Mouse (Mus musculus) neural tube, embryonic 10.5 days (tissue): ENCODE data around the gene Slk.

Experiments
- DNase-seq: peaks from one replicate; pipeline ENCODE4 v3.0.0-alpha.2; 2017; ENCODE audit warnings: low spot score; ENCODE audit errors: extremely low spot score

Gene Slk

GRCm38 (mm10) chr19:47651160-47651480, 71.6 kb downstream of the Slk start:
- DNase-seq: no peak

- no peak for DNase-seq
Measured at GRCm38 (mm10) chr19:47652255-47652654, 72.8 kb downstream of the Slk start.

- DNase-seq: no peak
Measured at GRCm38 (mm10) chr19:47653173-47653572, 73.7 kb downstream of the Slk start.

- DNase-seq: no peak
Measured at GRCm38 (mm10) chr19:47654896-47655295, 75.4 kb downstream of the Slk start.

- peak; percentile 37 for DNase-seq
Measured at GRCm38 (mm10) chr19:47658914-47659535, 79.5 kb downstream of the Slk start.

GRCm38 (mm10) chr19:47659765-47660408, 80.4 kb downstream of the Slk start:
- no peak for DNase-seq

GRCm38 (mm10) chr19:47667601-47668000, 88.1 kb downstream of the Slk start:
- no peak for DNase-seq

- DNase-seq: no peak
Measured at GRCm38 (mm10) chr19:47668399-47668798, 88.9 kb downstream of the Slk start.

GRCm38 (mm10) chr19:47674419-47674818, 94.9 kb downstream of the Slk start:
- peak; percentile 51 for DNase-seq

- no peak for DNase-seq
Measured at GRCm38 (mm10) chr19:47678675-47679074, 99.2 kb downstream of the Slk start.

GRCm38 (mm10) chr19:47689592-47689991, 110.1 kb downstream of the Slk start:
- DNase-seq: no peak

GRCm38 (mm10) chr19:47691994-47692393, 112.5 kb downstream of the Slk start, which contains the start of gene Col17a1:
Gene Col17a1 (minus strand): TSS chr19:47692094.
- no peak for DNase-seq
